ENCODE assay signal across 9 mouse cellular contexts in the genomic region with DNA sequence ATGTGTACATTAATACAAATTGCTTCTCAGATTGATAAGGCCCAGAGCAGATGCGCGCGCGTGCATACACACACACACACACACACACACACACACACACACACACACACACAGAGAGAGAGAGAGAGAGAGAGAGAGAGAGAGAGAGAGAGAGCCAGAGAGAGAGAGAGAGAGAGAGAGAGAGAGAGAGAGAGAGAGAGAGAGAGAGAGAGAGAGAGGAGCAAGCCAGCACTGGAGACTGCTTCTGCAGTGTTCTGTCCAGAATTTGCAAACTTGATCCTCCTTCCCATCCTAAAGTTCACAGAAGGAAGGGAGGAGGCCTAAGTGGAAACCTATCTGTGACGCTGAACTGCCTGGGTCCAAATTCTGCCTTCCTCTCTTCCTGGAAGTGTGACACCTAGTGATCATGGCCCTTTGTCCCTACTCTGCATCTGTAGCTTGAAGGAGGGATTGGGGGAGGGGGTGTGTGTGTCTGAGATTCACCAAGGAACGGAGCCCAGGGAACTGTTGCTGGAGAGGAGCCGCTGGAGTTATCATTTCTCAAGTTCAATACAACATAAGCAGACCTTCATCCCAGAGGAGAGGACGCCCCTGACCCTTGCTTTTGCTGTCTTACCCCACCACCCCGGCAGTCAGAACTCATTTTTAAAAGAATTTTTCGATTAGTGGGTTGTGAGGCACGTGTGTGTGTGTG. TPM values are rescaled to one million over a fixed set of nuclear protein-coding genes. Genes with fewer than 3 reads are reported as not detected.
DNase-seq lines count a peak whose midpoint lies in the region; ATAC-seq lines count a peak whose summit lies in the region.
"Had no signal": no experiment of that assay in that cellular context is flagged by ENCODE, and none has a peak within 500 bp of the region (broad histone marks: within the 10 kb centered on the region; RNA-seq: fewer than 3 reads in every experiment).

No protein-coding gene starts in this region.

- H3K27ac ChIP-seq in kidney, embryonic 16.5 days (ENCODE audit: low read length): 0 out of 2 replicates have a peak overlapping the region, but pooled peaks have one; percentile 18
- peak overlapping the region; percentile 90 for H3K27ac ChIP-seq in hindbrain, embryonic 10.5 days
- H3K27ac ChIP-seq in midbrain, embryonic 12.5 days (replicated peaks): peak overlapping the region; percentile 65

- H3K4me3 ChIP-seq in kidney, embryonic 16.5 days (ENCODE audit: low read length): peak overlapping the region; percentile 85
- H3K4me3 ChIP-seq in hindbrain, embryonic 10.5 days: peak overlapping the region; percentile 83
- peak overlapping the region; percentile 62 for H3K4me3 ChIP-seq in midbrain, embryonic 12.5 days

- H3K4me1 ChIP-seq in kidney, embryonic 16.5 days (ENCODE audit: insufficient read depth, low read length): peaks cover 9% of the 10 kb centered on the region
- peaks cover 28% of the 10 kb centered on the region for H3K4me1 ChIP-seq in hindbrain, embryonic 10.5 days (replicated peaks)
- peaks cover 19% of the 10 kb centered on the region for H3K4me1 ChIP-seq in midbrain, embryonic 12.5 days

- peak overlapping the region; percentile 72 for H3K9ac ChIP-seq in kidney, embryonic 16.5 days (replicated peaks; ENCODE audit: low read length)
- H3K9ac ChIP-seq in midbrain, embryonic 12.5 days (replicated peaks): peak overlapping the region; percentile 66

- ATAC-seq in kidney, embryonic 16.5 days (ENCODE audit: low FRiP score, low TSS enrichment): 0 out of 2 replicates have a peak, but pooled peaks have one; percentile 3
- ATAC-seq in midbrain, embryonic 12.5 days (ENCODE audit: low FRiP score, low read depth): peak; percentile 27; the same call in 1 of the 2 replicates

- H3K9me3 ChIP-seq in kidney, embryonic 16.5 days (ENCODE audit: low read length): no peaks in the 10 kb centered on the region
- H3K9me3 ChIP-seq in hindbrain, embryonic 10.5 days: no peaks in the 10 kb centered on the region
- no peaks in the 10 kb centered on the region for H3K9me3 ChIP-seq in midbrain, embryonic 12.5 days

- WGBS in kidney, embryonic 16.5 days: 35% methylated on average over 11 of the region's 11 CpGs
- 36% methylated on average over 11 of the region's 11 CpGs for WGBS in hindbrain, embryonic 10.5 days
- 29% methylated on average over 11 of the region's 11 CpGs for whole genome bisulfite sequencing in midbrain, embryonic 12.5 days

- no peaks in the 10 kb centered on the region for H3K27me3 ChIP-seq in kidney, embryonic 16.5 days (ENCODE audit: insufficient read depth, low read length)
- 0 out of 2 replicates have a peak, but pooled peaks cover 3% of the 10 kb centered on the region for H3K27me3 ChIP-seq in hindbrain, embryonic 10.5 days (ENCODE audit: insufficient read depth, poor library complexity, severe bottlenecking)
- H3K27me3 ChIP-seq in midbrain, embryonic 12.5 days: no peaks in the 10 kb centered on the region

- H3K4me2 ChIP-seq in kidney, embryonic 16.5 days (replicated peaks; ENCODE audit: low read depth, low read length): peak overlapping the region; percentile 71
- H3K4me2 ChIP-seq in midbrain, embryonic 12.5 days (replicated peaks): peak overlapping the region; percentile 75

- H3K36me3 ChIP-seq in kidney, embryonic 16.5 days (ENCODE audit: insufficient read depth, low read length): no peaks in the 10 kb centered on the region
- no peaks in the 10 kb centered on the region for H3K36me3 ChIP-seq in hindbrain, embryonic 10.5 days
- 0 out of 2 replicates have a peak, but pooled peaks cover 2% of the 10 kb centered on the region for H3K36me3 ChIP-seq in midbrain, embryonic 12.5 days

- DNase-seq in kidney, adult 8-10 months: no peak
- peak; percentile 60 for DNase-seq in adipocyte (ENCODE audit: low spot score)
- peak; percentile 31 for DNase-seq in hindbrain, embryonic 10.5 days (ENCODE audit: low spot score)
- DNase-seq in ovary, postnatal 14 days (ENCODE audit: low spot score): no peak
- DNase-seq in adrenal gland, postnatal 14 days: no peak
- DNase-seq in cerebellum, adult 11 months: no peak

RNA-seq across cellular contexts. Expression of a gene that starts 7.2 kb away (rescaled TPM):
- polyA plus RNA-seq in kidney, embryonic 16.5 days (2015; fragmentation: Nextera tagmentation; extraction: Ambion mirVana): 30.3 and 30.9 TPM in 2 replicates
- polyA plus RNA-seq in hindbrain, embryonic 10.5 days (2016; fragmentation: Nextera tagmentation; extraction: Ambion mirVana): 26.0 and 27.6 TPM in 2 replicates
- 33.8 and 36.0 TPM in 2 replicates for polyA plus RNA-seq in midbrain, embryonic 12.5 days (2016; fragmentation: Nextera tagmentation; extraction: Ambion mirVana)
- 30.0 and 32.6 TPM in 2 replicates for total RNA-seq in adrenal gland, postnatal 14 days (2021)

RNA-seq across cellular contexts. Expression of a gene that starts 34.3 kb away (rescaled TPM):
- not detected in 2 replicates for polyA plus RNA-seq in kidney, embryonic 16.5 days (2015; fragmentation: Nextera tagmentation; extraction: Ambion mirVana)
- not detected in 2 replicates for polyA plus RNA-seq in hindbrain, embryonic 10.5 days (2016; fragmentation: Nextera tagmentation; extraction: Ambion mirVana)
- not detected in 2 replicates for polyA plus RNA-seq in midbrain, embryonic 12.5 days (2016; fragmentation: Nextera tagmentation; extraction: Ambion mirVana)
- total RNA-seq in adrenal gland, postnatal 14 days (2021): not detected in 2 replicates
- polyA plus RNA-seq: spleen, adult 2 months had no signal

Comparison
In these comparisons a context has a peak if more than half of its experiments do, and no peak if none do; other contexts are left out.
1. H3K27ac ChIP-seq: peak in every context shown above with its lines; median percentile 90 in hindbrain, embryonic 10.5 days; 65 in midbrain, embryonic 12.5 days; 18 in kidney, embryonic 16.5 days.
2. DNase-seq: peak in adipocyte (single experiment) and hindbrain, embryonic 10.5 days (single experiment); none in kidney, adult 8-10 months (0 of 2), ovary, postnatal 14 days (single experiment), adrenal gland, postnatal 14 days (single experiment) and cerebellum, adult 11 months (single experiment).
3. Peak in every context shown above with its lines, with median percentiles within 50 percentile points of each other: H3K4me3 ChIP-seq.